Mouse (Mus musculus) G1E-ER4 (cell line): ENCODE measurements around the gene Tmem184a. TPM values are rescaled to one million over a fixed set of nuclear protein-coding genes. Genes with fewer than 3 reads are reported as not detected.

ENCODE experiments used
- GATA1 ChIP-seq: IDR thresholded peaks from one replicate; pipeline ENCODE4 v1.8.0; 2012; ENCODE audit warnings: low read length, inconsistent platforms
- polyA plus RNA-seq: library from polyadenylated mRNA; stranded (reverse); fragments of >175 nt; gene quantifications from 2 replicates; pipeline ENCODE4 v1.2.3, GENCODE M21; 2012

Tmem184a gene
- polyA plus RNA-seq, 1 experiment: 5.0 TPM

- TF ChIP-seq GATA1: no peak
Observed at GRCm38 (mm10) chr5:139801231-139801630, 18.5 kb downstream of the Tmem184a start.

- TF ChIP-seq GATA1: no peak
Observed at GRCm38 (mm10) chr5:139799801-139800590, 19.7 kb downstream of the Tmem184a start.

GRCm38 (mm10) chr5:139799041-139799440 is 20.7 kb downstream of the Tmem184a start:
- TF ChIP-seq GATA1: no peak

- no peak for TF ChIP-seq GATA1
Observed at GRCm38 (mm10) chr5:139798168-139798900, 21.4 kb downstream of the Tmem184a start.

- no peak for TF ChIP-seq GATA1
Observed at GRCm38 (mm10) chr5:139797473-139798167, 22.1 kb downstream of the Tmem184a start.

- TF ChIP-seq GATA1: no peak
Observed at GRCm38 (mm10) chr5:139796900-139797299, 22.8 kb downstream of the Tmem184a start.

GRCm38 (mm10) chr5:139796001-139796620 is 23.6 kb downstream of the Tmem184a start:
- no peak for TF ChIP-seq GATA1

GRCm38 (mm10) chr5:139794938-139795337 is 24.8 kb downstream of the Tmem184a start:
- TF ChIP-seq GATA1: no peak

- TF ChIP-seq GATA1: no peak
Observed at GRCm38 (mm10) chr5:139794137-139794536, 25.6 kb downstream of the Tmem184a start.

GRCm38 (mm10) chr5:139793338-139794089 is 26.2 kb downstream of the Tmem184a start:
- no peak for TF ChIP-seq GATA1

GRCm38 (mm10) chr5:139792966-139793337 is 26.8 kb downstream of the Tmem184a start:
- TF ChIP-seq GATA1: no peak

- TF ChIP-seq GATA1: no peak
Observed at GRCm38 (mm10) chr5:139792159-139792775, 27.4 kb downstream of the Tmem184a start.

GRCm38 (mm10) chr5:139791227-139792158 is 28.2 kb downstream of the Tmem184a start, which contains the start of gene Mafk:
TSS of gene Mafk (plus strand) at chr5:139791513.
- no peak for TF ChIP-seq GATA1
